Mouse (Mus musculus) hindbrain, embryonic 13.5 days (tissue): ENCODE data around the gene Pip5k1b. TPM values are rescaled to one million over a fixed set of nuclear protein-coding genes. Genes with fewer than 3 reads are reported as not detected.
A peak's percentile ranks its signal among the peaks of the same experiment; 100 is the strongest.

ENCODE experiments used
- ATAC-seq: fragments of 200-750 bp; cut with Nextera tagmentation; 2 replicates; pipeline ENCODE4 v1.8.0; 2017; ENCODE audit warnings: moderate TSS enrichment; ENCODE audit not compliant: low FRiP score
- H3K27ac ChIP-seq: fragments of 300-500 bp; sonication (generic); 2 replicates; pipeline ENCODE4 v1.5.1; 2015; ENCODE audit warnings: inconsistent platforms, mild to moderate bottlenecking, moderate library complexity
- H3K27me3 ChIP-seq: fragments of 300-500 bp; sonication (generic); 2 replicates; pipeline ENCODE4 v1.6.1; 2015; ENCODE audit warnings: mild to moderate bottlenecking, inconsistent platforms
- H3K36me3 ChIP-seq: fragments of 300-500 bp; sonication (generic); 2 replicates; pipeline ENCODE4 v1.6.1; 2015; ENCODE audit warnings: mild to moderate bottlenecking, inconsistent platforms
- H3K4me1 ChIP-seq: fragments of 300-500 bp; sonication (generic); replicated peaks from 2 replicates; pipeline ENCODE4 v1.6.1; 2015; ENCODE audit warnings: inconsistent platforms
- H3K4me2 ChIP-seq: fragments of 300-500 bp; sonication (generic); 2 replicates; pipeline ENCODE4 v1.6.1; 2015; ENCODE audit warnings: inconsistent platforms, mild to moderate bottlenecking, moderate library complexity
- H3K4me3 ChIP-seq: fragments of 300-500 bp; sonication (generic); 2 replicates; pipeline ENCODE4 v1.5.1; 2015; ENCODE audit warnings: mild to moderate bottlenecking, inconsistent platforms
- H3K9ac ChIP-seq: fragments of 300-500 bp; sonication (generic); 2 replicates; pipeline ENCODE4 v1.6.1; 2015; ENCODE audit warnings: mild to moderate bottlenecking, inconsistent platforms
- H3K9me3 ChIP-seq: fragments of 300-500 bp; sonication (generic); 2 replicates; pipeline ENCODE4 v1.6.1; 2016; ENCODE audit warnings: inconsistent platforms
- WGBS: fragments of 180-500 bp; shearing (Covaris S2); methylation state at CpG from one replicate; pipeline ENCODE4 v1.1.7; 2015; 5-methylcytosine and 5-hydroxymethylcytosine counted together
- polyA plus RNA-seq: library from polyadenylated mRNA; unstranded; fragments of >200 nt; fragmentation: Nextera tagmentation; extraction: Ambion mirVana; gene quantifications from 2 replicates; pipeline ENCODE4 v1.2.1, GENCODE M21; 2015

The Pip5k1b gene
- polyA plus RNA-seq, 1 experiment from 2014 or later: 1.5 TPM

DNA sequence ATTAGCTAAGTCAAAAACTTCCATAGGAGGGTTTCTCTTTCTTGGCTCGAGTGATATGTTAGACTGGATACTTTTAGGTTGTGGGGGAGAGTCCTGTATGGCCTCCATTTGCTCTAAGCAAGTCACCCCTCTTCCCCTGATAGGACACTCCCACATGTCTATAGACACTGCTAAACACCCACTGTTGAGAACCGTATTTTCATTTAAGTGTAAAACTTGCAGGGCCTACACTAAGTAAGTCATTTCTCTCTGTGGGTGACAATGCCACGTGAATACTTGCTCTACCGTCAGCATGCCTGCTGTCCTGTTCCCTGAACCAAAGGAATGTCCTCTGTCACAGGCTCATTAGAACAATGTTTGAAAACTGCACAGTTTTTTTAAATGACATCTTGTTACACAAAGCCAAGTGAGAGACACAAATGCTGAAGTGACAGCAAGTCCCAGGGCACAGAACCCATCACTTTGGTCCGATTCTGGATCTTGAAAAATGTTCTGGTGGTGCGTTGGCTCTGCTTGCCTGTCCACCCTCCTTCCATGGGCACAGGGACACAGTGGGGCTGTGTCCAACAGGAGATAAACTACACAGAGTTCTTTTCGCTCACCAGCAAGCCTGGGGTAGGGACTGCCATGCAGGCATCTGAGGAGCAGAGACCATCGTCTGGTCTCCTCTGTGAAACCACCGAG is 138.6 kb downstream of the Pip5k1b start:
- 90% methylated on average over 9 of the region's 9 CpGs for WGBS
- Histone ChIP-seq H3K27me3 (no peaks in the 10 kb centered on the region), H3K9ac (no peak overlapping the region), H3K4me1 (peaks cover 4% of the 10 kb centered on the region; the same call in 1 of the 2 replicates), H3K27ac (no peak overlapping the region), H3K4me3 (no peak overlapping the region), H3K9me3 (no peaks in the 10 kb centered on the region), H3K4me2 (no peak overlapping the region), H3K36me3 (no peaks in the 10 kb centered on the region)
- no peak for ATAC-seq

DNA sequence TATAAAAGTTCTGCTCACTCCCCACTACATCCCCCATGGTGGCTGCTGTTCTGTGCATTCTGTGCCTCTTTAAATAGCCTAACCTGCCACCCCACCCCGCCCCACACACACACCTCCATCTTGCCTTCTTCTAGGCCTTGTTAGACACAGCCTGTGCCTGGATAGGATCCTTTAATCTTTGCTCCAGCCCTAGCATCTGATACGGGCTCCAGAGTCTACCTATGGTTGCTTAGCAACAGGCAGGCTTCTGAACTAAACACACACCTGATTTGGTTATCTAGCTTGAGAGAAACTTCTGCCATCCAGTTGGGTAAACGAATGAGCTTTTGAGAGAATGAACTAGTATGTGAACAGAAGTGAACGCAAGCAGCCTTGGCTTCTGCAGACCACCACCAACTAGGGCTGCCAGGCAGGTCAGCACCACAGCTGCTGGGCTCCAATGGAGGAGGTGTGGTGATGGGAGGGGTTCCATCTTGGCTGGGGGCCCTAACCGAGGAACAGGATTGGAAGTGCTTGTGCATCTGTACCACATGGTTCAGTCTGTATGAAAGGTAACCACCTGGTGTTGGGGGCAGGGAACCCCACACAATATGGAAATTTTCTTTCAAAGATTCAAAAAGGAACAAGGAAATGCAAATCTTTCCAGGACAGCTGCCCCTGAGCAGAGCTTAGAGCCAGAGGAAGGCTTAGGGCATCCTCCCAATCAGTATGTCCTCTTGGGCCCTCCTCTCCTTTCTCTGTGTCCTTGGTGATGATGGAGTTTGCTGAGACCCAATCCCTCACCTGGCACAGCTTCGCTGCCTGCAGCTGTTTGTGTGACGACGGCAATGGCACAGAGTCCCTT is 139.7 kb downstream of the Pip5k1b start:
- Histone ChIP-seq H3K27me3 (no peaks in the 10 kb centered on the region), H3K4me1 (peaks cover 4% of the 10 kb centered on the region; the same call in 1 of the 2 replicates), H3K27ac (no peak overlapping the region), H3K4me3 (no peak overlapping the region), H3K9me3 (no peaks in the 10 kb centered on the region), H3K36me3 (no peaks in the 10 kb centered on the region), H3K4me2 (no peak overlapping the region), H3K9ac (no peak overlapping the region)
- no peak; the same call in 1 of the 2 replicates for ATAC-seq
- WGBS: 85% methylated on average over 8 of the region's 8 CpGs

DNA sequence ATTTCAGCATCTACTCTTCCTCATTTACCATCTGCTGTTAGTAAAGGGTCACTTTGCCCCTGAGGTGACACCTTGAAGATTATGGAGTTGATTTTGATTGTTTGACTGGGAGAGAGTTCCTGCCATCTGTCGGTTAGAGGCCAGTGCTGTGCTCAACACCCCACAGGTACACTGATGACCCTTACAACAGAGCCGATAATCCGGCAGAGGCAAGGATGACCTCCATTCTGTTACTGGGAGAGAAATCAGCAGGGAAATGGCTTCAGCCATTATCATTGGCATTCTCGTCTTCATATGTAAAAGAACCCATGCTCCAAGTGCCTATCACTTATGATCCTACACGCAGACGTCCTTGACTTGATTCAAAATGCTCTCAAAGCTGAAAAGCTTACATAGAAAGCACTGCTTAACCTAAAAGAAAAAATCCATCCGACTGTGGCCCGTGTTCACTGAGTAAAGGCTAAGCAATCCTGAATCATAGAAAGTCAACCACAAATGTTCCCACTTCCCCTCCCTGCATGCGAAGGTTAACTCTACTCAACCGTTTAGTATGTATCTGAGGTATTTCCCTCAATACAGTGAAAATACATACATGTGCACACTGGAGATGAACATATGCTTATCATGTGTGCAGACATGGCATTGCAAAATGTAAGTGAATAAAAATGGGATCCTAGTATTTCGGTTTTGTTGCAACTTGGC is 146.7 kb downstream of the Pip5k1b start:
- H3K36me3 ChIP-seq: no peaks in the 10 kb centered on the region
- ATAC-seq: no peak
- no peaks in the 10 kb centered on the region for H3K4me1 ChIP-seq
- no peak overlapping the region for H3K4me2 ChIP-seq
- WGBS: 84% methylated on average over 11 of the region's 11 CpGs
- no peak overlapping the region for H3K9ac ChIP-seq
- H3K27me3 ChIP-seq: no peaks in the 10 kb centered on the region
- H3K9me3 ChIP-seq: no peaks in the 10 kb centered on the region
- no peak overlapping the region for H3K4me3 ChIP-seq
- no peak overlapping the region for H3K27ac ChIP-seq

DNA sequence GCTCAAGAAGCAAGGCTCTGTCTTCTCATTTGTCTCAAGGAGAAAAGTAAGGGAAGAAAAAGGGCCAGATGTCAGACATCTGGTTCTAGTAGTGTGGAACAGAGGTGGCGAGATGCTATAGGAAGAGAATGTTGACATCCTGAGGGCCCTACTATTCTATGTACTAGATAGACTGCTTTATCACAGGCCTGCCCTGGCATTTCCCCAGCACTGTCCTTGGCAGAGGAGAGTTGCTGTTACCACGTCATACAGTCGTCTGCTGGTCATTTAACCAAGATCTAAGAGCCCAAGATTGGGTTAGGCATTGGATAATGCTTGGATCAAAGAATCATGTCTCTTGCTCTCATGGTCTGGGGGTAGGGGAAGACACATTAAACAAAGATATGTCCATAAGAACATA is 151.0 kb downstream of the Pip5k1b start:
- H3K27ac ChIP-seq: no peak overlapping the region
- H3K9ac ChIP-seq: no peak overlapping the region
- H3K4me2 ChIP-seq: no peak overlapping the region
- no peak overlapping the region for H3K4me3 ChIP-seq
- H3K9me3 ChIP-seq: no peaks in the 10 kb centered on the region
- ATAC-seq: no peak
- H3K27me3 ChIP-seq: no peaks in the 10 kb centered on the region
- H3K36me3 ChIP-seq: no peaks in the 10 kb centered on the region
- H3K4me1 ChIP-seq: no peaks in the 10 kb centered on the region; the same call in 1 of the 2 replicates
- WGBS: 94% methylated on average over 3 of the region's 3 CpGs

DNA sequence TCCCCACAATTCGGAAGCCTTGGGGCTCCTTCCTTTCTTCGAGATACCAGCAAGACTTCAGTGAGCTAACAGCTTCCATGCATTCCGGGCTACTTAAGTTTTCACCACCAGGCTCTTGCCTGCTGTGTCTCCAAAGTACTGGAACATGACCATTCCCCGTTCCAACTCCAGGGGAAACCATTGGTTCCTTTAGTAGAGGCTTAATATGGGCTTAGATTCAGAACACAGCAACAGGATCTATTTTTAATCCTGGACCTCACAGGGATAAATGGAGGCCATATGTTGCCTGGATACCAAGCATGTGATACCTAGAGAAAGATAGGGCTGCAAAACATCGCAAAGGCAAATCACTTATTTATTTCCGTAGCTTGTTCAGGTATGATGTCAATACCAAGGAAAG is 152.4 kb downstream of the Pip5k1b start:
- H3K4me1 ChIP-seq: no peaks in the 10 kb centered on the region; the same call in 1 of the 2 replicates
- ATAC-seq: no peak
- no peak overlapping the region for H3K4me3 ChIP-seq
- H3K4me2 ChIP-seq: no peak overlapping the region
- H3K9ac ChIP-seq: no peak overlapping the region
- no peaks in the 10 kb centered on the region for H3K36me3 ChIP-seq
- H3K27me3 ChIP-seq: no peaks in the 10 kb centered on the region
- no peaks in the 10 kb centered on the region for H3K9me3 ChIP-seq
- WGBS: 94% methylated on average over 6 of the region's 6 CpGs
- no peak overlapping the region for H3K27ac ChIP-seq

DNA sequence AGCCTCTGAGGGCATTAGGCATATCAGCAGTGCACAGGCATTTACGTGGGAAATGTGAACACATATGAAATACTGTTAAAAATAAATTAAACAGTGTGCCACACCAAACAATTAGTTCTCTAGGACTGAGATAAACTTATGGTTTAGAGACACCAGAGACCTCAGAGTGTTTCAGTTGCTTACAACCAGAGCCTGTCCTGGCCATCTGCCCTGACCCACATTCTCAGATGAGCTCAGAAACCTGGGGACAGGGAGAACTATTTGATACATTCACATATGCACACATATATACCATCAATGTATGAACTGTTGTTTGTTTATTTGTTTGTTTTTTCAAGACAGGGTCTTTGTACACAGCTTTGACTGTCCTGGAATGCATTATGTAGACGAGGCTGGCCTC is 161.8 kb downstream of the Pip5k1b start:
- Histone ChIP-seq H3K9me3 (no peaks in the 10 kb centered on the region), H3K9ac (no peak overlapping the region), H3K27ac (no peak overlapping the region), H3K4me3 (no peak overlapping the region), H3K27me3 (no peaks in the 10 kb centered on the region), H3K36me3 (no peaks in the 10 kb centered on the region), H3K4me2 (no peak overlapping the region), H3K4me1 (0 out of 2 replicates have a peak, but pooled peaks cover 3% of the 10 kb centered on the region)
- WGBS: 89% methylated on average over 2 of the region's 2 CpGs
- no peak for ATAC-seq

DNA sequence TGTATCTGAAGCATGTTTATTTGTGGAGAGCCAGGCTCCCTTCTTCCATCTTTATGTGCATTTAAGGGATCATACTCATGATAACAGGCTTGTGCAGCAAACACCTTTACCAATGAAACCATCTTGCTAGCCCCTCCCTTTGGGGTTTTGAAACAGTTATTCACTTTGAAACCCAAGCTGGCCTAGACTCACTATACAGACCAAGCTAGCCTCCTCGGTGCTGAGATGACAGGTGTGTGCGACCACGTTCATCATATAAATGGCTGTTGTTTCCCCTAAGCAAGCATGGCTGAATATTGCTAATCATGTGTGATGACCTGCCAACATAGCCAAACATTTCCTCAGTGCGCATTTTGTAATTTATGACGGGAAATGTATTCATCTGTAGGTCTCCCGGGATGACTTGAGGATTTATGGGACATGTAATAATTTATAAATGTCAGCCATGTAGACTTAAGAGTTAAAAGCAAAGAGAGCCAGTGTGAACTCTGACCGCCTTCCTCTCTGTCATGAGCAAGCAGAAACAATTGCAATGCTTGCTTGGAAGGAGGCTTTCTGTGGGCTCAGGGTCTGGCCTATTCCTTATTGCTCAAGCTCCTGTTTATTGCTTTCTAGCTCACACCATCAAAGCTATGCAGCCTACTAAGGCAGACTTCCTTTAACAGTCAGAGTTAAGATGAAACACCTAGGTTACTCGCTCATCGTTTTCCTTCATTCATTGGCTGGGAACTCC is 164.0 kb downstream of the Pip5k1b start:
- H3K9me3 ChIP-seq: no peaks in the 10 kb centered on the region
- ATAC-seq: no peak
- 0 out of 2 replicates have a peak, but pooled peaks cover 3% of the 10 kb centered on the region for H3K4me1 ChIP-seq
- no peak overlapping the region for H3K27ac ChIP-seq
- no peak overlapping the region for H3K4me3 ChIP-seq
- H3K9ac ChIP-seq: no peak overlapping the region
- H3K36me3 ChIP-seq: no peaks in the 10 kb centered on the region
- H3K27me3 ChIP-seq: no peaks in the 10 kb centered on the region
- no peak overlapping the region for H3K4me2 ChIP-seq
- 61% methylated on average over 9 of the region's 9 CpGs for WGBS

DNA sequence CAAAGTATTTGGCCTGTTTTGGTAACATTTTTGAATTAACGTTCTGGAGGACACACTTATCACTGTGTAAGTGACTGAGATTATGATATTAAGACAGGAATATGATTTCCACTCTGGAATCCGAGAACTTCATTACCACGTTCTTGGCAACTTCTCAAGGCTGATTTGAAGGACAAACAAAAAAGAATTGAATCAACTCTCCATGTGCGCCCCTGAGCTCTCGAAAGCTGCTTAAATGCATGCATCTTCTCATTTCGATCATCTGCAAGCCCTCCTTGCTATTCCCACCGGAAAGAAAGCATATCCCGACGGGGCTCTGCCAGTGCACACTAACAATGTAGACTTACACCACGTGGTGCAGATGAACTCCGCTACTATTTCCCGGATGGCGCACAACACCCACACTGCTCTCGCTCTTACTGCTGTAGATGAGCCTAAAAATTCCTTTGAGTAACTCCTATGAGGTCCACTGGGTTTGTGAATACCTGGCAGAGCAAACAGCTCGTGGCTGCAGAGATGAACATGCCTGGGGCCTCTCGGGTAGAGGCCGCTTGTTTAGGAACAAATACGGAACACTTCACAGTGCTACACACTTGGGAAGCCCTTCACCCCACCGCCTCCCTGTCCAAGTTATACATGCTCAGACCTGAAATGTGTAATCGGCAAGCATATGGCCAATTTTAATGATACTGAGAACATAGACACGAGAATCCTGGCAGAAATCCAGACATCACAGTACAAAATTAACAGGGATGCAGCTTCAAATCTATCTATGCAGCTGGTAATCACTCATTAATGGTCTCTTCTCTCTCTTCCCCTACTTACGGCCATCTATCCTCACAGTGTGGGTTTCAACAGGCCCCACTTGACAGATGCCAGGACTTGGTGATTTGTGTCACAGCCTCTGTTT is 168.5 kb downstream of the Pip5k1b start:
- H3K9me3 ChIP-seq: no peaks in the 10 kb centered on the region
- H3K4me3 ChIP-seq: no peak overlapping the region
- no peaks in the 10 kb centered on the region for H3K4me1 ChIP-seq
- no peaks in the 10 kb centered on the region for H3K36me3 ChIP-seq
- H3K27ac ChIP-seq: no peak overlapping the region
- 88% methylated on average over 22 of the region's 22 CpGs for WGBS
- no peak overlapping the region for H3K9ac ChIP-seq
- ATAC-seq: no peak
- H3K4me2 ChIP-seq: no peak overlapping the region
- H3K27me3 ChIP-seq: no peaks in the 10 kb centered on the region

DNA sequence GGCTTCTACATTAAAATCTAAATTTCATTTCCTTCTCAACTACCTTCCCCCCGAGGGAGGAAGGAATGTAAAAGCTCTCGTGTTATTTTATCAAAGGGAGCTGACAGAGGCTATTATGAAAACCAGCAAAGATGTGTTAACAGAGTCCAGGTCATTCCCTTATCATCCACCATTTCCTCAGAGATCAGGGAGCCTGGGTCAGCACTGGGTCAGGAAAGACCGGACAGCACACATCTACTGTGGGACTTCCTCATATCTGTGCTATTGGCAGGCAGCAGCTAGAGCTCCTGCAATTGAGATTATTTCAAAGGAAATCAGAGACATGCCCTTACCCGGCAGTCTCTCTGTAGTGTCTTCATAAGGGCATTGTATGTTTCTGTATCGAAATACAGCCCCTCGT is 177.2 kb downstream of the Pip5k1b start:
- no peak overlapping the region for H3K9ac ChIP-seq
- WGBS: 47% methylated on average over 6 of the region's 6 CpGs
- H3K27ac ChIP-seq: no peak overlapping the region
- no peak overlapping the region for H3K4me3 ChIP-seq
- peaks cover 8% of the 10 kb centered on the region; the same call in 1 of the 2 replicates for H3K4me1 ChIP-seq
- H3K4me2 ChIP-seq: no peak overlapping the region
- H3K36me3 ChIP-seq: no peaks in the 10 kb centered on the region
- H3K9me3 ChIP-seq: no peaks in the 10 kb centered on the region
- ATAC-seq: no peak
- no peaks in the 10 kb centered on the region for H3K27me3 ChIP-seq

DNA sequence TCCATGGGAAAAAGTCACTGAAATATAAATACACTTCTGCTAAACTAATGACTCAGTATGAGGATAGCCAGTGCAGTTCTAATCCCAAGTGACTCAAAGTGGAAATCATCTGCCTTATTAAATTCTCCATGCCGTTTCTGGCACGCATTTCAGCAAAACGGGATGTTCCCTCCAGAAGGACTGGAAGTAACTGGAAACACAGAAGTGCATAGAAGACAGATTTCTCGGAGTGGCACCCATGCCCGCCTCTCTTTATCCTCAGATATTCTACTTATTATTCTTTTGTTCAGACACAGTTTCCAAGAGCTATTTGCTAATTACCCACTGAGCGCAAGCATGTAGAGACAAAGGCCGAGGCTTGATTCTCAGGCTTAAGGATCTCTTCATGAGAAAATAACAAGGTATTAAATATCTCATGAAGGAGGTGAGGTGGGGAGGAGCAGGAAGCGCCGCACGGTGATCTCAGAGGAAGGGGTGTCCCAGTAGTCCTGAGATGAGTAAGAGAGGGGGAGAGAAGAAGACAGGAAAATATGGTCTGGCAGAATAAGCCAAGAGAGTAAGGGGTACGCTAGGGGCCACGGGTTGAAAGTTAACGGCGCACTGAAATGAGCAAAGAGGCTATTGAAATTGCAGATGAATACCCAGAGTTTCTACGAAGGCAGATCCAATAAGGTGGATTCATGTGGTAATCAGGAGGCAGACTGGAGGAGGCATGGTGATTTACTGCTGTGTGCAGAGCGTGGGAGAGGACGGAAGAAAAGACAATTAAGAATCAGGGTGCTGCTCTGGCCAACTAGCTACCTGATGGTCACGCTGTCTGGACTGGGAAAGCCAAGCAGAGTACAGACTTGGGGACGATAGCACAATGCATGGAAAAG is 183.7 kb downstream of the Pip5k1b start:
- Histone ChIP-seq H3K4me3 (peak overlapping the region; percentile 11; the same call in 1 of the 2 replicates), H3K4me2 (peak overlapping the region; percentile 46), H3K9me3 (no peaks in the 10 kb centered on the region), H3K27ac (peak overlapping the region; percentile 69), H3K4me1 (peaks cover 21% of the 10 kb centered on the region), H3K27me3 (no peaks in the 10 kb centered on the region), H3K36me3 (no peaks in the 10 kb centered on the region), H3K9ac (peak overlapping the region; percentile 31; the same call in 1 of the 2 replicates)
- WGBS: 25% methylated on average over 19 of the region's 19 CpGs
- peak; percentile 71 for ATAC-seq
